Mouse (Mus musculus) liver, embryonic 14.5 days (tissue): ENCODE results near the gene Hoxb3. TPM values are rescaled to one million over a fixed set of nuclear protein-coding genes. Genes with fewer than 3 reads are reported as not detected.

ENCODE experiments used
- ATAC-seq: fragments of 200-750 bp; cut with Nextera tagmentation; 2 replicates; pipeline ENCODE4 v1.8.0; 2017; ENCODE audit warnings: moderate number of reproducible peaks, mild to moderate bottlenecking, moderate library complexity; ENCODE audit not compliant: insufficient read depth
- DNase-seq, 3 experiments: peaks; one replicate each; pipeline ENCODE4 v3.0.0-alpha.2; 2012 to 2013; ENCODE audit warnings: low read depth in 3 of 3, low spot score in 3 of 3
- H3K27ac ChIP-seq: fragments of 300-500 bp; sonication (generic); 2 replicates; pipeline ENCODE4 v1.5.1; 2014; ENCODE audit warnings: moderate library complexity, mild to moderate bottlenecking, control low read depth, inconsistent platforms
- H3K27me3 ChIP-seq: fragments of 300-500 bp; sonication (generic); 2 replicates; pipeline ENCODE4 v1.6.1; 2014; ENCODE audit warnings: mild to moderate bottlenecking, low read length, moderate library complexity; ENCODE audit not compliant: control insufficient read depth, insufficient read depth
- H3K36me3 ChIP-seq: fragments of 300-500 bp; sonication (generic); replicated peaks from 2 replicates; pipeline ENCODE4 v1.6.1; 2014; ENCODE audit warnings: low read depth; ENCODE audit not compliant: control insufficient read depth, insufficient read depth
- H3K4me1 ChIP-seq, 2 experiments: fragments of 200-500 bp in 1 of 2; fragments of 300-500 bp in 1 of 2; sonication (generic) in 1 of 2; replicated peaks; 2 replicates each; pipeline ENCODE4 v1.6.1; 2012 to 2014; ENCODE audit warnings: antibody characterized with exemption in 1 of 2, inconsistent platforms in 1 of 2, low read length in 1 of 2; ENCODE audit not compliant: control insufficient read depth in 2 of 2, insufficient read depth in 2 of 2
- H3K4me2 ChIP-seq: fragments of 300-500 bp; sonication (generic); 2 replicates; pipeline ENCODE4 v1.6.1; 2014; ENCODE audit warnings: low read depth, mild to moderate bottlenecking, control low read depth, moderate library complexity
- H3K4me3 ChIP-seq, 2 experiments: fragments of 200-500 bp in 1 of 2; fragments of 300-500 bp in 1 of 2; sonication (generic) in 1 of 2; 2 replicates each; pipeline ENCODE4 v1.5.1; 2012 to 2014; ENCODE audit warnings: low read depth in 2 of 2, low read length in 2 of 2, mild to moderate bottlenecking in 2 of 2, control low read depth in 1 of 2, inconsistent platforms in 1 of 2, moderate library complexity in 1 of 2; ENCODE audit not compliant: insufficient read depth in 1 of 2
- H3K9ac ChIP-seq: fragments of 300-500 bp; sonication (generic); replicated peaks from 2 replicates; pipeline ENCODE4 v1.6.1; 2014; ENCODE audit warnings: mild to moderate bottlenecking, control low read depth, moderate library complexity
- H3K9me3 ChIP-seq: fragments of 300-500 bp; sonication (generic); 2 replicates; pipeline ENCODE4 v1.6.1; 2016; ENCODE audit warnings: low read length, mixed read lengths; ENCODE audit not compliant: control insufficient read depth
- CTCF ChIP-seq: IDR thresholded peaks from 2 replicates; pipeline ENCODE4 v1.5.1; 2016; ENCODE audit warnings: antibody characterized with exemption, low read depth, control low read depth
- EP300 ChIP-seq: IDR thresholded peaks from 2 replicates; pipeline ENCODE4 v1.6.1; 2016; ENCODE audit warnings: antibody characterized with exemption, low read depth
- WGBS: fragments of 180-500 bp; shearing (Covaris S2); extraction: QIAGEN DNeasy Blood & Tissue Kit; methylation state at CpG from one replicate; pipeline ENCODE4 v1.1.7; 2014; ENCODE audit not compliant: insufficient replicate concordance; 5-methylcytosine and 5-hydroxymethylcytosine counted together
- microRNA counts: library from miRNA; unstranded; fragments of <30 nt; microRNA quantifications from one replicate; lab custom pipeline; 2016
- microRNA-seq: library from miRNA; unstranded; fragments of <30 nt; microRNA quantifications from one replicate; pipeline ENCODE4, GENCODE M21; 2016
- polyA plus RNA-seq, 2 experiments: library from polyadenylated mRNA; depleted of rRNA in 1 of 2; stranded (reverse) in 1 of 2; unstranded in 1 of 2; fragments of >200 nt; fragmentation: Nextera tagmentation in 1 of 2; extraction: Ambion mirVana in 1 of 2; gene quantifications; 2 replicates each; pipeline versions ENCODE4 v1.2.1 to v1.2.3; 2012 to 2014

The Hoxb3 gene
- polyA plus RNA-seq, 2 experiments = 0.38 TPM; not detected in 1

DNA sequence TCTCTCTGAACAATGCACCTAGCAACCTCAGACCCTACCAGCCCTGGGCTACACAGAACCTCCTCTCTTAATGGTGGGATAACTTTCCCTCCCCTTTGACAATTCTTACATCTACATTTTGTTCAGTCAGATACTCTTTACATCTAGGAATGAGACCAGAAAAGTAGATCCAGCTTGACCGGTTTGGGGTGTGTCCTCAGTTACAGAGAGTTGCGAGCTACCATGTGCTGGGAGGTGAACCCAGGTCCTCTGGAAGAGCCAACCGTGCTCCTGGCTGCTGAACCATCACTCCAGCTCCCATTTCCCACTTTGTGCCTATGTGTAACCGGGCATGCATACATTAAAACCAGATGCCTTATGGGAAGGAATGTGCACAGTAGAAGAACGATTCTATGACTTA is 60.3 kb downstream of the Hoxb3 start:
- TF ChIP-seq CTCF = no peak
- no peak for TF ChIP-seq EP300
- 36% methylated on average over 5 of the region's 5 CpGs for WGBS
- no peaks in the 10 kb centered on the region for H3K4me1 ChIP-seq
- H3K27ac ChIP-seq = no peak overlapping the region
- H3K4me3 ChIP-seq = no peak overlapping the region
- H3K9me3 ChIP-seq = no peaks in the 10 kb centered on the region
- DNase-seq (no peak), ATAC-seq (no peak)
- no peak overlapping the region for H3K4me2 ChIP-seq
- no peak overlapping the region for H3K9ac ChIP-seq
- no peaks in the 10 kb centered on the region for H3K36me3 ChIP-seq
- H3K27me3 ChIP-seq = no peaks in the 10 kb centered on the region

DNA sequence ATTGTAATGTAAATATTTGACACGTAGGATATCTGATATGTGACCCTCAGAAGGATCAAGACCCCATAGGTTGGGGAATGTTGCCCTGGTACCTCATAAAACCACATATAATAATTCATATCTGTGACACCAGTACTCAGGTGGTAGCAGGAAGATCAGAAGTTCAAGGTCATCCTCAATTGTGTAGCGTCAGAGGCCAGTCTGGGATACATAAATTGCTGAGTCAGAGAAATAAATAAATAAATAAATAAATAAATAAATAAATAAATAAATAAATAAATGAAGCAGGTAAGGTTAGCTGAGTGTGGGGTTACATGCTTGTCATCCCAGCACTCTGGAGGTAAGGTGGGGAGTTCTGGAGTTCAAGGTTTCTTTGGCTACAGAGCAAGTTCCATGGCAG is 64.5 kb downstream of the Hoxb3 start:
- Histone ChIP-seq H3K4me3 (no peak overlapping the region), H3K27ac (no peak overlapping the region), H3K27me3 (no peaks in the 10 kb centered on the region), H3K4me2 (no peak overlapping the region), H3K9ac (no peak overlapping the region), H3K4me1 (no peaks in the 10 kb centered on the region), H3K9me3 (no peaks in the 10 kb centered on the region), H3K36me3 (no peaks in the 10 kb centered on the region)
- WGBS = 57% methylated on average over 2 of the region's 2 CpGs
- no peak for TF ChIP-seq EP300
- TF ChIP-seq CTCF = no peak
- no peak for ATAC-seq
- no peak for DNase-seq

- DNase-seq (no peak), ATAC-seq (no peak)
- Histone ChIP-seq H3K9me3 (no peaks in the 10 kb centered on the region), H3K36me3 (no peaks in the 10 kb centered on the region), H3K4me3 (no peak overlapping the region), H3K27me3 (no peaks in the 10 kb centered on the region), H3K4me1 (no peaks in the 10 kb centered on the region; a peak in 1 of 4 replicates), H3K27ac (no peak overlapping the region), H3K9ac (no peak overlapping the region), H3K4me2 (no peak overlapping the region)
- 24% methylated on average over 15 of the region's 15 CpGs for WGBS
- no peak for TF ChIP-seq EP300
- no peak for TF ChIP-seq CTCF
Measured at GRCm38 (mm10) chr11:96396772-96397626, 73.9 kb downstream of the Hoxb3 start.

MicroRNAs encoded within 50 kb of the gene (microRNA counts, 519-probe panel; counts per million panel counts)
- microRNA mmu-miR-10a (lab: Ali Mortazavi, UCI) = 3,705 counts per million, percentile 10 among the panel's probes with 10 or more counts

Small RNAs within 50 kb of the gene (microRNA-seq; reads per million reads assigned to microRNA genes)
- gene Mir10a = 4,699 reads per million, percentile 86 among the genes with 10 or more reads in this experiment

Other genes with a start within 250 kb of the Hoxb3 start
- gene Atp5g1, start 247.7 kb upstream of the Hoxb3 start, polyA plus RNA-seq (2012; rRNA removed) = 213 and 233 TPM in 2 replicates
- gene Atp5g1, start 247.7 kb upstream of the Hoxb3 start, polyA plus RNA-seq (2014; fragmentation: Nextera tagmentation; extraction: Ambion mirVana) = 650 and 693 TPM in 2 replicates
- not detected in 2 replicates for gene Calcoco2, start 211.4 kb upstream of the Hoxb3 start, polyA plus RNA-seq (2012; rRNA removed)
- not detected in 2 replicates for gene Calcoco2, start 211.4 kb upstream of the Hoxb3 start, polyA plus RNA-seq (2014; fragmentation: Nextera tagmentation; extraction: Ambion mirVana)
- 0.05 TPM in 1 of 2 replicates, not detected in the other for gene Ttll6, start 189.5 kb upstream of the Hoxb3 start, polyA plus RNA-seq (2012; rRNA removed)
- gene Ttll6, start 189.5 kb upstream of the Hoxb3 start, polyA plus RNA-seq (2014; fragmentation: Nextera tagmentation; extraction: Ambion mirVana) = not detected in 2 replicates
- gene Hoxb13, start 129.0 kb upstream of the Hoxb3 start, polyA plus RNA-seq (2012; rRNA removed) = 0.08 TPM in 1 of 2 replicates, not detected in the other
- not detected in 2 replicates for gene Hoxb13, start 129.0 kb upstream of the Hoxb3 start, polyA plus RNA-seq (2014; fragmentation: Nextera tagmentation; extraction: Ambion mirVana)
- 0.01 and 0.03 TPM in 2 replicates for gene Hoxb9, start 51.9 kb upstream of the Hoxb3 start, polyA plus RNA-seq (2012; rRNA removed)
- gene Hoxb9, start 51.9 kb upstream of the Hoxb3 start, polyA plus RNA-seq (2014; fragmentation: Nextera tagmentation; extraction: Ambion mirVana) = not detected in 2 replicates
- 0.03 and 0.05 TPM in 2 replicates for gene Hoxb8, start 41.4 kb upstream of the Hoxb3 start, polyA plus RNA-seq (2012; rRNA removed)
- not detected in 2 replicates for gene Hoxb8, start 41.4 kb upstream of the Hoxb3 start, polyA plus RNA-seq (2014; fragmentation: Nextera tagmentation; extraction: Ambion mirVana)
- 0.02 and 0.06 TPM in 2 replicates for gene Hoxb7, start 36.7 kb upstream of the Hoxb3 start, polyA plus RNA-seq (2012; rRNA removed)
- 0.10 and 0.19 TPM in 2 replicates for gene Hoxb7, start 36.7 kb upstream of the Hoxb3 start, polyA plus RNA-seq (2014; fragmentation: Nextera tagmentation; extraction: Ambion mirVana)
- 0.02 and 0.13 TPM in 2 replicates for gene Hoxb6, start 30.9 kb upstream of the Hoxb3 start, polyA plus RNA-seq (2012; rRNA removed)
- gene Hoxb6, start 30.9 kb upstream of the Hoxb3 start, polyA plus RNA-seq (2014; fragmentation: Nextera tagmentation; extraction: Ambion mirVana) = not detected in 2 replicates
- 0.23 and 0.32 TPM in 2 replicates for gene Hoxb5, start 20.0 kb upstream of the Hoxb3 start, polyA plus RNA-seq (2012; rRNA removed)
- gene Hoxb5, start 20.0 kb upstream of the Hoxb3 start, polyA plus RNA-seq (2014; fragmentation: Nextera tagmentation; extraction: Ambion mirVana) = 0.06 and 0.24 TPM in 2 replicates
- 0.31 and 0.48 TPM in 2 replicates for gene Hoxb4, start 5.1 kb upstream of the Hoxb3 start, polyA plus RNA-seq (2012; rRNA removed)
- gene Hoxb4, start 5.1 kb upstream of the Hoxb3 start, polyA plus RNA-seq (2014; fragmentation: Nextera tagmentation; extraction: Ambion mirVana) = 0.06 and 0.09 TPM in 2 replicates
- gene Hoxb2, start 27.2 kb downstream of the Hoxb3 start, polyA plus RNA-seq (2012; rRNA removed) = 1.1 TPM in 2 replicates
- gene Hoxb2, start 27.2 kb downstream of the Hoxb3 start, polyA plus RNA-seq (2014; fragmentation: Nextera tagmentation; extraction: Ambion mirVana) = 0.51 and 0.75 TPM in 2 replicates
- gene Hoxb1, start 42.4 kb downstream of the Hoxb3 start, polyA plus RNA-seq (2012; rRNA removed) = 0.02 TPM in 2 replicates
- not detected in 2 replicates for gene Hoxb1, start 42.4 kb downstream of the Hoxb3 start, polyA plus RNA-seq (2014; fragmentation: Nextera tagmentation; extraction: Ambion mirVana)
- 0.11 TPM in 1 of 2 replicates, not detected in the other for gene Skap1, start 141.3 kb downstream of the Hoxb3 start, polyA plus RNA-seq (2012; rRNA removed)
- gene Skap1, start 141.3 kb downstream of the Hoxb3 start, polyA plus RNA-seq (2014; fragmentation: Nextera tagmentation; extraction: Ambion mirVana) = 0.14 and 0.18 TPM in 2 replicates